Mouse (Mus musculus) urinary bladder, adult 2 months (tissue): ENCODE data around the gene Zfp74. TPM values are rescaled to one million over a fixed set of nuclear protein-coding genes. Genes with fewer than 3 reads are reported as not detected.

ENCODE experiments used
- polyA plus RNA-seq: library from polyadenylated mRNA; depleted of rRNA; stranded (reverse); fragments of >200 nt; gene quantifications from 2 replicates; pipeline ENCODE4 v1.2.3, GENCODE M21; 2012; rRNA removed

Zfp74 gene
- polyA plus RNA-seq, 1 experiment: 7.7 TPM

Other genes starting within 250 kb of the Zfp74 start
- not detected in 2 replicates for gene Catsperg2, start 227.1 kb downstream of the Zfp74 start, polyA plus RNA-seq
- 9.7 and 10.1 TPM in 2 replicates for gene Zfp84, start 185.5 kb downstream of the Zfp74 start, polyA plus RNA-seq
- 2.7 and 3.7 TPM in 2 replicates for gene Zfp30, start 170.1 kb downstream of the Zfp74 start, polyA plus RNA-seq
- gene Zfp790, start 138.0 kb downstream of the Zfp74 start, polyA plus RNA-seq: 8.8 and 9.2 TPM in 2 replicates
- 1.1 and 1.4 TPM in 2 replicates for gene Zfp940, start 100.4 kb downstream of the Zfp74 start, polyA plus RNA-seq
- gene Zfp420, start 94.1 kb downstream of the Zfp74 start, polyA plus RNA-seq: 7.0 and 8.1 TPM in 2 replicates
- gene Zfp27, start 47.5 kb downstream of the Zfp74 start, polyA plus RNA-seq: 6.0 and 6.8 TPM in 2 replicates
- gene Zfp383, start 45.9 kb downstream of the Zfp74 start, polyA plus RNA-seq: 7.5 and 8.1 TPM in 2 replicates
- gene Zfp568, start 29.9 kb upstream of the Zfp74 start, polyA plus RNA-seq: 8.7 and 9.0 TPM in 2 replicates
- 11.0 and 14.3 TPM in 2 replicates for gene Zfp14, start 97.3 kb upstream of the Zfp74 start, polyA plus RNA-seq
- gene Zfp82, start 118.8 kb upstream of the Zfp74 start, polyA plus RNA-seq: 1.3 and 1.9 TPM in 2 replicates
- gene Gm26920, start 136.3 kb upstream of the Zfp74 start, polyA plus RNA-seq: 0.15 and 0.17 TPM in 2 replicates
- gene Zfp566, start 136.4 kb upstream of the Zfp74 start, polyA plus RNA-seq: 3.6 and 4.7 TPM in 2 replicates
- gene Zfp260, start 140.7 kb upstream of the Zfp74 start, polyA plus RNA-seq: 39.0 and 39.6 TPM in 2 replicates
- gene Zfp382, start 167.9 kb upstream of the Zfp74 start, polyA plus RNA-seq: 2.6 and 3.0 TPM in 2 replicates
- gene Zfp146, start 215.7 kb upstream of the Zfp74 start, polyA plus RNA-seq: 49.8 and 50.1 TPM in 2 replicates
- gene Cox7a1, start 230.1 kb upstream of the Zfp74 start, polyA plus RNA-seq: 16.9 and 19.4 TPM in 2 replicates
- 449 and 545 TPM in 2 replicates for gene Capns1, start 244.7 kb upstream of the Zfp74 start, polyA plus RNA-seq